Mouse (Mus musculus): ENCODE results near the gene L3mbtl3. TPM values are rescaled to one million over a fixed set of nuclear protein-coding genes. Genes with fewer than 3 reads are reported as not detected.

Gene L3mbtl3
- total RNA-seq, 2 experiments from 2014 or later: 25.1 to 25.9 TPM

DNA sequence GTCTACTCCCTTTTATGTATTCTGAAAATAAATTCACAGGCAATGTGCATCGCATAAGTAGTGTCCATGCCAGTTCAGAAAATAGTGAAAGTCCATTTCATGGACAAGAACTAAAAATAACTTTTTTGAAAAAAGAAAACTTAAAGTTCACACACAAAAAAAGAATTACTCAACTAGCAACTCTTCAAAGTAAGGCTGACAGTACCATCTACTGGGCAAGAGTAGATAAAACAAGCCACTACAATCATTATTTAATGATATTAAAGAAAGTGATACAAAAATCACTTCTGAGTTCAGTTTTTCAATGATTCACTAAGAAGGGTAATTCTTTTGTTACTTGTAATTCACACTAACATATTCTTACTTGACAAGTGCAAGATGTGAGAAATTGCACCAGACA is 29.9 kb downstream of the L3mbtl3 start:
- DNase-seq (ENCODE audit: low spot score in 2 of 2): no peak

GRCm38 (mm10) chr10:26337896-26338503 is 37.8 kb downstream of the L3mbtl3 start:
- DNase-seq (ENCODE audit: low spot score in 2 of 2): no peak

- no peak for DNase-seq (ENCODE audit: low spot score in 2 of 2)
Observed at GRCm38 (mm10) chr10:26333966-26334365, 41.8 kb downstream of the L3mbtl3 start.

DNA sequence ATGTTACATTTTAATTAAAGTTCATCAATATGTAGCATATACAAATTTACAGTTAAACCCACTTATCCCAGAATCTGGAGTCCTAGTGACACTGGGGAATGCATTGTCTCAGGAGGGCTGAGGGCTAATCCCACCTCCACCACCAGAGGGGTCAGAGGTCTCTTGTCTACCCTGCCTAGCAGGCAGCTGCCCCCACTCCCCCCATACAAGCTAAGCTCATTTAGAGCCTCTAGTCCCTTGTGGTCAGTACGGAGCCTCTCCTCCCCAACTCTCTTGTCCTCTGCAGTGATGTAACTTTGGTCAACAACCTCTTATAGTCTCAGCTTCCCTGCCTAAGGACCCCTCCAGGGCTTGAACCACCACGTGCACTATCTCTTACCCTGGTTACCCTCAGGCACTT is 43.0 kb downstream of the L3mbtl3 start:
- no peak for DNase-seq (ENCODE audit: low spot score in 2 of 2)

DNA sequence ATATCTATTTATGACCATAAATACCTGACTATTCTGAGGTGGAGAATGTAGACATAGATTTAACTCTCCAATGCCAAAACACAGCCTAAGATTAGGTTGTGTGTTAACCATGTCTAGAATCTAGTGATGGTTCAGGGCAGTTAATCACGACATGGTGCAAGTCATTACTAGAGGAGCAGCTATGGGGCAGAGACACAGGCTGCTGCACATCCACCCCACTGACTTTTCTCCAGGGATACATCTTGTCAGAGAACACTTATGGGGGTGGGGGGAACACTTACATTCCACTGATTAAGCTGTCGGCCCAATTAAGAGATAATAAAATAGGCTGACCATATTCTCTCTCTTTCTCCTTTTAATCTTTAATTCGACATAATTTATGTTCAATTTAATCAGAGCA is 46.9 kb downstream of the L3mbtl3 start:
- no peak for DNase-seq (ENCODE audit: low spot score in 2 of 2)

DNA sequence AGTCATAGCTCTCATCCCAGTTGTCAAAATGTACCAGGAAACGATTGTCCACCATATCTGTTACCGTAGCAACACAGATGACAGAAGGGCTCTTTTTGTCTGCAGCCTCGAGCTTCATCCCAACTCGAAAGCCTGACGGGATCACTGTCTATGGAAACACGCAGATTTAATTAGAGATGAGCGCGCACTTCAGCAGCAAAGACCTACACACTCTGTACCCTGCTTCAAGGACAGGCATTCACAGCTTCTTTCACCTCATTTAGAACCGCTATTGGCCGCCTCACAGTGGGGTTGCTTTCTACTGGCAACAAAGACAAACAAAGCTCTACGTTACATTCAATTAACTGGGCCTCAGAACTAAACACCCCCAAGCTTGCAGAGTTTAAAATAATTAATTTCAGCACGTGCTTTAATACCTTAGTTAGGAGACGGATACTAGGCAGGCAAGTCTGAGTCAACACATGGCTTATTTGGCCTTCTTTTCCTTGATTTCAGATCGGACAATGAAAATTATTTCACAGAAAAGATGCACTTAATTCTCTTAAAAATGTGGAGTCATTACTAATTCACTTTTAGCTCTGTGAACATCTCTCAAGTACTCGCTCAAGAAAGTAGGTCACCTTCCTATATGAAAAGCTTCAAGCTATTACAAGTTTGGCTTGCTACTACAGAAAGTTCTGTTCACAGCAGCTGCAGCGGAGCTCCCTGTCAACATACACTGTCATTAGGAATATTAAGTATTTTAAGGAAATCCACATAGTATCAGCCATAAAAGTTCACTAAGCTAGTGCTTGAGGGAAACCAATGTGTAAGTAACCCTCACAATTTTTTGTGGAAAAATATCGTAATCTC is 47.9 kb downstream of the L3mbtl3 start:
- DNase-seq (ENCODE audit: low spot score in 2 of 2): no peak

- no peak for DNase-seq (ENCODE audit: low spot score in 2 of 2)
Observed at GRCm38 (mm10) chr10:26327291-26327690, 48.5 kb downstream of the L3mbtl3 start.

DNA sequence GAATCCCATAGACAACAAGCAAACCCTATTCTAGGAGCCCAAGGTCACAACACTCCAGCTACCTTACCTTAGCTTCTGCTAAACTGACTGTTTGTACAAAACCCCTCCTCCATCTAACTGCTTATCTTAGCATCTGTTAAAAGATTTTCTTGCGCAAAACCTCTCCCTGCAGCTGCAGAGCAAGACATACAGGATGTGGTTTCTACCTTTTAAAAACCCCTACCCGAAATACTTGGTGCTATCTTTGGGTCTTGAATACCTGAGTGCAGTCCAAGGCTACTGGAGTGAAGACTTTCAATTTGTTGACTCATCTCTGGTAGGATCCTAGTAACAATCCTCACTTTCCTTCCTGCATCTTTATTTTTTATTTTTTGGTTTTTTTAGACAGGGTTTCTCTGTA is 50.5 kb downstream of the L3mbtl3 start:
- no peak for DNase-seq (ENCODE audit: low spot score in 2 of 2)

DNA sequence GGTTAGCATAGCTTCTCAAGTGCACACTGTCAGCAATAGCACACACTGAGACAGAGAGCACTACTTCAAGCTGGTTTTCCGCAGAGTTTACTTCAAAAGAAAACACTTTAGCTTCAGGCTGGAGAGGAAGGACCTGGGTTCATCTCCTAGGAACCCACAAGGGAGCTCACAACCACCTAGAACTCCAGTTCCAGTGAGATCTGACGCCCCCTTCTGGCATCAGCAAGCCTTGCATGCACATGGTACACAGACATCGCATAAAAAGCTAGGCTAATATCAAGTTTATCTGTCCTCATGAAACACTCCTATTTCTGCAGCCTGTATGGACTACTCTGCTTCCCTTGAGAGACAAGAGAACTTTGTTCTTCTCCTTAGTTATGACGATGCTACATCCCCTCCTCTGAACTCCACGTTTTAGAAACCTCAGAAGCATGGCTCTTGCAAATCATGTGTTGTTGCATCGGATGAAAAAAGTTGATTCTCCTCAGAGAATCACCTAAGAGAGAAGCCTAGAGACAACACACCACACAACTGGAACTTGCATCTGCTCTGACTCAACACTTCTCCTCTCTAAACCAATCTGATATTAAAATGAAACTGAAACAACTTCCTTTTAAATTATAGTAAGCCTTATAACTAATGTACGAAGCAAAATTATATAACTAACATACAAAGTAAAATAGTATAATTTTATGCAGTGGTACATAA is 53.3 kb downstream of the L3mbtl3 start:
- DNase-seq (ENCODE audit: low spot score in 2 of 2): no peak

GRCm38 (mm10) chr10:26320679-26321078 is 55.1 kb downstream of the L3mbtl3 start:
- no peak for DNase-seq (ENCODE audit: low spot score in 2 of 2)

DNA sequence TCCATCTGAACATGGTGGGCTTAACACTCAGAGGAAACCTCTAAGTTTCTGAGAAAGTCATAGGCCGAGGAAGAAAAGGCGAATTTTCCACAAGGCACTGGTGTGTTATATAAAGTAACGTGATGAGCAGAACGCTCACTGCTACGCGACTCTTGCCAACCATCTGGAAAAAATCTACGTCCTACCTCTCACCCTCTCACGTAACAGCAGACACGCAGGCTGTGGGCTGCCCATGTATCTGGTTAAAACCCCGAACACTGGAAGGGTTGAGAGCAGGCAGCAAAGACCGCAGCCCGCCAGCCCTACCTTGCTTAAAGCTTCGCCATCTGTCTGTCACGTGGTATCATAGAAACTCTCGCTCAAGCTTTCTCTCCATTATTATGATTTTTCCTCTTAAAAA is 61.4 kb downstream of the L3mbtl3 start:
- DNase-seq (ENCODE audit: low spot score in 2 of 2): peak; percentile 25 to 42

- DNase-seq (ENCODE audit: low spot score in 2 of 2): no peak
Observed at GRCm38 (mm10) chr10:26303485-26303884, 72.3 kb downstream of the L3mbtl3 start.

DNA sequence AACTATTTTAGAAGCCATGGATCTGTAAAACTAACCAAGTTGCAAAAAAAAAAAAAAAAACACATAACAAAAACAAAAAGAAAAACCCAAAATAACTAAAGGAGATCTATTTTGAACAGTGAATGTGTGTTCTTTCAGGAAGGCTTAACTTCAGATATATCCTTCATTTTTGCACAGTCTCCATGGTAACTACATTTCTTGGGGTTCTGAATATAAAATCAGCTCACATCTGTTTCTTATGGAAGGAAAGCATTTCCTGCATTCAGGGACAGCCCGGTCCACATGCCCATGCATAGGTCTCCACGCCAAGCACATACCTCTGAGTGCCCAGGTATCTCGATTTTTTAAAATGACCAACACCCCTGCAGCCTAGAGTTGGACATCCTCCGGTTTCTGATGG is 73.4 kb downstream of the L3mbtl3 start:
- DNase-seq (ENCODE audit: low spot score in 2 of 2): peak in 1 of 2 experiments; percentile 21

DNA sequence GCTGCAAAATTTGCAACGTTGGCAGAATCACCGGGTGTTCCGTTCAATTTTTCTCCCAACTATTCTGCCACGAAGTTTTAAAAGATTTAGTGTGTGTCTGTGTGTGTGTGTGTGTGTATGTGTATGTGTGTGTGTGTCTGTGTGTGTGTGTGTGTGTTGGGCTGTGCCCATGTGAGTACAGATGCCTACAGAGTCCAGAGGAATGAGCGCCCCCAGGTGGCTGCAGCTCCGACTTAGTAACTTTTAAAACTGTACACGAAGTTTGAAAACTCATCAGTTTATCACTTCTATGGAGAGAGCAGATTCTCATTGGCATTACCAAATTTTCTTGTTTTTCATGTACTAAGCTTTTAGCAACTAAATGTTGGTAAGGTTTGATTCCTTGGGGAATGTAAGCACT is 78.1 kb downstream of the L3mbtl3 start:
- DNase-seq (ENCODE audit: low spot score in 2 of 2): peak in 1 of 2 experiments; percentile 22

DNA sequence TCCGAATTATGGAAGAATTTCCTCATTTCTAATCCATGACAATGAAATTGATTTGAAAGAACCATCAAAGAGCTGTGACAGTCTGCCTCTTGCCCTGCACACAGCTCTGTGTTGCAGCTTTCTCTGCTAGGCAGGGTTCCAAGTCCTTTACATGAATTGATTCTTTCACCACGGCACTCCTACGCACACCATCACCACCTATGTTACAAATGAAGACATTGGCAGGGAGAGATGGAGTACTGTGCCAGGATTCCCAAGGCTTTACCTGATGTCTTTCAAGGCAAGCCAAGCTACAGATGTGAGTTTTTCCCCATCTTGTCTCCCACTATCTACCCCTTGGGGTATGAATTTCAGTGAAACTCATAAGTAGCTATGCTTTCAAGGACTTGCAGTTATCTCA is 78.6 kb downstream of the L3mbtl3 start:
- DNase-seq (ENCODE audit: low spot score in 2 of 2): peak; percentile 43 to 54

DNA sequence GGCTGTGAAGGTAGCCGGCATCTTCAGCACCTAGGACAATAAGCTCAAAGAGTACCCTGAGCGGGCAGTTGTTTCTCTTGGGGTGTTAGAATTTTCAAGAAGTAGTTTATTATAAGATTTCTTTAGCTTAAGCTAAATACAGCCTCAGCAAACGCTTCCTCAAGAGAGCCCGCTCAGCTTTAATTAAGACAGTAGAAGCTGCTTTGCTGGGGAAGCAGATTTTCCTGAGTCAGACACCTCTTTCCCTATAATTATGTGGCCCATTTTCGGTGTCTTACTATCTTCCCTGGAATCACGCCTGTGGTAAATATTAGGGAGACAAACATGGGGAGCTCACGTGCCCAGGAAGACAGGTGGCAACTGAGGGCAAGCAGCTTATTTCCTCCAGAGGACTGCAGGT is 88.6 kb downstream of the L3mbtl3 start:
- no peak for DNase-seq (ENCODE audit: low spot score in 2 of 2)

DNA sequence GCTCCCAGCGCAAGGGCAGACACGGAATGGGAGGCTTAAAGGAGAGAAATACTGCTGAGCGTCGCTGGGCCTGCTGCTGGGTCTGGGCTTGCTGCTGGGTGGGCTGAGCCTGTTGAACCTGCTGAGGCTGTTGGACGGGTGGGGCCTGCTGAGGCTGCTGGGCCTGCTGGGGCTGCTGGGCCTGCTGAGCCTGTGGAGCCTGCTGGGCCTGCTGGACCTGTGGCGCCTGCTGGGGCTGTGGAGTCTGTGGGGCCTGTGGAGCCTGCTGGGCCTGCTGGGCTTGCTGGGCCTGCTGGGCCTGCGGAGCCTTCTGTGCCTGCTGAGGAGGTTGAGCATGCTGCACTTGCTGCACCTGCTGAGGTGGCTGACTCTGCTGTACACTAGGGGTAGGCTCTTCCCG is 95.8 kb downstream of the L3mbtl3 start:
- DNase-seq (ENCODE audit: low spot score in 2 of 2): no peak

DNA sequence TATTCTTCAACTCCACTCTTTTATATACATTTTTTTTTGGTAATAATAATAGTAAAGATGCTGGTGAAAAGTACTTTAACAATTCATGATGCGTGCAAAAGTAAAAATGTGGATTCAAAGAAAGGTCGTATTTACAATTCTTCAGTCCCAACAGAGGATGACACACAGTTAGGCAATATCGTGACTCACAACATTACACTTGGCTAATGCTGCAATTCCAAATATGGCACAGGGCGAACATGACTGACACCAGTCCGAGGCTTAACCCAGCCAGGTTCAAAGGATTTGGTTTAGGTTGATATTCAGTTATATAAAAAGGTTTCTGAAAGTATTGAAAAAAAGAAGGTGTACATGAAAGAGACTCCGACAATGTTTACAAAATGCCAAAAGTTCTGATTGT is 100.4 kb downstream of the L3mbtl3 start:
- no peak for DNase-seq (ENCODE audit: low spot score in 2 of 2)

- DNase-seq (ENCODE audit: low spot score in 2 of 2): no peak
Observed at GRCm38 (mm10) chr10:26263744-26264459, 111.9 kb downstream of the L3mbtl3 start.

- no peak for DNase-seq (ENCODE audit: low spot score in 2 of 2)
Observed at GRCm38 (mm10) chr10:26259908-26260307, 115.9 kb downstream of the L3mbtl3 start.

GRCm38 (mm10) chr10:26249426-26250165 is 126.2 kb downstream of the L3mbtl3 start:
- peak; percentile 68 to 79 for DNase-seq (ENCODE audit: low spot score in 2 of 2)

Measured in left cerebral cortex, adult 18-20 months (tissue).